Mouse (Mus musculus) E14TG2a.4 (cell line): Measurements from ENCODE around the gene Babam2.
A peak's percentile ranks its signal among the peaks of the same experiment; 100 is the strongest.

Experiments used
- H3K27me3 ChIP-seq: 2 replicates; pipeline ENCODE4 v1.6.1; 2014; ENCODE audit warnings: low read length, control low read depth; ENCODE audit not compliant: insufficient read depth
- H3K36me3 ChIP-seq: 2 replicates; pipeline ENCODE4 v1.6.1; 2014; ENCODE audit warnings: low read length, control low read depth; ENCODE audit not compliant: insufficient read depth
- H3K4me1 ChIP-seq: replicated peaks from 2 replicates; pipeline ENCODE4 v1.6.1; 2014; ENCODE audit warnings: low read depth, low read length, control low read depth
- H3K4me3 ChIP-seq: replicated peaks from 2 replicates; pipeline ENCODE4 v1.5.1; 2014; ENCODE audit warnings: mild to moderate bottlenecking, low read length
- H3K9me3 ChIP-seq: 2 replicates; pipeline ENCODE4 v1.6.1; 2014; ENCODE audit warnings: low read length, control low read depth
- CTCF ChIP-seq: conservative IDR thresholded peaks from 2 replicates; pipeline ENCODE4 v1.5.1; 2014; ENCODE audit warnings: low read length
- NANOG ChIP-seq: IDR thresholded peaks from 2 replicates; pipeline ENCODE4 v1.6.1; 2014; ENCODE audit warnings: borderline replicate concordance, low read length, mixed read lengths
- POU5F1 ChIP-seq: IDR thresholded peaks from 2 replicates; pipeline ENCODE4 v1.6.1; 2014; ENCODE audit warnings: low read length, borderline replicate concordance

The Babam2 gene

GRCm38 (mm10) chr5:32132971-32133501 lies 435.6 kb downstream of the Babam2 start:
- Histone ChIP-seq H3K36me3 (no peaks in the 10 kb centered on the region), H3K4me1 (peaks cover 33% of the 10 kb centered on the region), H3K9me3 (no peaks in the 10 kb centered on the region), H3K4me3 (peak overlapping the region; percentile 91), H3K27me3 (peaks cover 89% of the 10 kb centered on the region)
- no peak for TF ChIP-seq POU5F1
- no peak for TF ChIP-seq CTCF
- TF ChIP-seq NANOG = no peak

- Histone ChIP-seq H3K4me1 (peaks cover 37% of the 10 kb centered on the region), H3K9me3 (no peaks in the 10 kb centered on the region), H3K4me3 (peak overlapping the region; percentile 91), H3K36me3 (no peaks in the 10 kb centered on the region), H3K27me3 (peaks cover 89% of the 10 kb centered on the region)
- TF ChIP-seq NANOG = no peak
- TF ChIP-seq POU5F1 = no peak
- TF ChIP-seq CTCF = no peak
These were observed 436.1 kb downstream of the Babam2 start for GRCm38 (mm10) chr5:32133549-32134004.

- no peaks in the 10 kb centered on the region for H3K9me3 ChIP-seq
- no peaks in the 10 kb centered on the region for H3K36me3 ChIP-seq
- H3K4me1 ChIP-seq = peaks cover 37% of the 10 kb centered on the region
- peaks cover 86% of the 10 kb centered on the region for H3K27me3 ChIP-seq
- peak overlapping the region; percentile 91 for H3K4me3 ChIP-seq
- TF ChIP-seq NANOG (no peak), CTCF (no peak), POU5F1 (no peak)
These were observed 436.7 kb downstream of the Babam2 start for GRCm38 (mm10) chr5:32134051-32134732.
